Mouse (Mus musculus) CH12.LX (cell line): ENCODE results near the gene Matn1.

Experiments used
- CTCF ChIP-seq, 2 experiments: IDR thresholded peaks in 1 of 2; conservative IDR thresholded peaks in 1 of 2; 2 replicates each; pipeline ENCODE4 v1.5.1; 2011 to 2012; ENCODE audit warnings: low read depth in 2 of 2, low read length in 2 of 2, improper control_type of control experiment in 1 of 2, inconsistent platforms in 1 of 2, mild to moderate bottlenecking in 1 of 2, moderate library complexity in 1 of 2
- USF2 ChIP-seq: conservative IDR thresholded peaks from 2 replicates; pipeline ENCODE4 v1.6.1; 2011; ENCODE audit warnings: low read depth, low read length, improper control_type of control experiment

DNA sequence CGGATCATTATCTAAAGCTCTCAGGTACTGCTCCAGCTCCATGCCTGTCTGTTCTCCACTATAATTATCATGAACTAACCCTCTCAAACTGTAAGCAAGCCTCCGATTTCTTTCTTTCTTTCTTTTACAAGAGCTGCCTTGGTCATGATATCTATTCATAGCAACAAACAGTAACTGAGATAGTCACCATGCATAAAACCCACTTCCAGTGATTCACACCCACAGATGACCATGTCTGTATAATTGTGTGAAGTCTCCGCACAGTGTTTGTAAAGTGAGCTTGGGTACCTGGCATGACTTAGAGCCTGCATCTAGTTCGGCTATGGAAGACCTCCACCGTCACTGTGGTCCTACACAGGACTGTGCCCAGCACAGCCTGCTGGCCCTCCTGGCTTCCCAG is 46.8 kb downstream of the Matn1 start:
- TF ChIP-seq CTCF (conservative IDR thresholded peaks at IDR 0.05 in 1 of 2, IDR thresholded peaks at IDR 0.05 in 1 of 2; ENCODE audit: low read depth in 2 of 2, low read length in 2 of 2) (no peak), USF2 (no peak)
